Mouse (Mus musculus) kidney, adult 2 months (tissue): Measurements from ENCODE around the gene Rras2. TPM values are rescaled to one million over a fixed set of nuclear protein-coding genes. Genes with fewer than 3 reads are reported as not detected.

Source experiments
- DNase-seq: peaks from one replicate; pipeline ENCODE4 v3.0.0; 2021
- H3K27ac ChIP-seq: fragments of 200-500 bp; 2 replicates; pipeline ENCODE4 v1.5.1; 2012; ENCODE audit warnings: low read depth, low read length, control low read depth, inconsistent platforms; ENCODE audit not compliant: insufficient read depth
- H3K27me3 ChIP-seq: fragments of 200-500 bp; replicated peaks from 2 replicates; pipeline ENCODE4 v1.6.1; 2012; ENCODE audit warnings: mild to moderate bottlenecking, moderate library complexity, low read length, inconsistent platforms; ENCODE audit not compliant: control insufficient read depth, insufficient read depth
- H3K36me3 ChIP-seq: fragments of 200-500 bp; 2 replicates; pipeline ENCODE4 v1.6.1; 2012; ENCODE audit warnings: mild to moderate bottlenecking, moderate library complexity, low read length, inconsistent platforms; ENCODE audit not compliant: control insufficient read depth, insufficient read depth
- H3K4me1 ChIP-seq: fragments of 200-500 bp; 2 replicates; pipeline ENCODE4 v1.6.1; 2011; ENCODE audit warnings: low read length; ENCODE audit not compliant: control insufficient read depth, insufficient read depth
- H3K4me3 ChIP-seq: fragments of 200-500 bp; 2 replicates; pipeline ENCODE4 v1.5.1; 2011; ENCODE audit warnings: mild to moderate bottlenecking, low read depth, low read length, control low read depth; ENCODE audit not compliant: insufficient read depth
- CTCF ChIP-seq: fragments of 200-500 bp; conservative IDR thresholded peaks from 2 replicates; pipeline ENCODE4 v1.5.1; 2011; ENCODE audit warnings: low read depth, mild to moderate bottlenecking, control low read depth, low read length, moderate library complexity, mixed read lengths; ENCODE audit not compliant: insufficient read depth, insufficient read length
- POLR2A ChIP-seq: fragments of 200-500 bp; IDR thresholded peaks from one replicate; pipeline ENCODE4 v1.6.1; 2011; ENCODE audit warnings: low read depth, low read length, control low read depth
- WGBS: fragments of 180-500 bp; shearing (Covaris S2); methylation state at CpG from one replicate; pipeline ENCODE4 v1.1.7; 2018; 5-methylcytosine and 5-hydroxymethylcytosine counted together
- polyA plus RNA-seq: library from polyadenylated mRNA; depleted of rRNA; stranded (reverse); fragments of >200 nt; gene quantifications from 2 replicates; pipeline ENCODE4 v1.2.3, GENCODE M21; 2012

The Rras2 gene
- polyA plus RNA-seq, 1 experiment = 17.5 TPM

GRCm38 (mm10) chr7:114029596-114029995, 88.0 kb downstream of the Rras2 start:
- Histone ChIP-seq H3K36me3 (no peaks in the 10 kb centered on the region), H3K27me3 (no peaks in the 10 kb centered on the region), H3K27ac (no peak overlapping the region), H3K4me1 (peaks cover 3% of the 10 kb centered on the region; the same call in 1 of the 2 replicates), H3K4me3 (no peak overlapping the region)
- DNase-seq = peak; percentile 82
- WGBS = 47% methylated on average over 6 of the region's 6 CpGs
- TF ChIP-seq CTCF = no peak
- TF ChIP-seq POLR2A = no peak

DNA sequence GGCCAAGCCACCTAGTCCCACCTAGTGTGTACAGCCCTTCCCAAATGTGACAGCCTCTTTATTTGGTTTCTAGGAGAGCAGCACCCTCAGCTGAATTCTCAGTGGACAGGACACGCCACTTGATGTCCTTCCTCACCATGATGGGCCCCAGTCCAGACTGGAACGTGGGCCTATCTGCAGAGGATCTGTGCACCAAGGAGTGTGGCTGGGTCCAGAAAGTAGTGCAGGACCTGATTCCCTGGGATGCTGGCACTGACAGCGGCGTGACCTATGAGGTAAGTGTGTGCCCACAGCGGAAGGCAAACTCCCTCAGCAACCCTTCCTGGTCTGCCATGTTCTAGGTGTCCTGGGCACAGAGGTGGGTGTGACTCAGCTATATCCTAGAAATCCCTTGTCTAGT, 88.8 kb downstream of the Rras2 start:
- WGBS = 96% methylated on average over 5 of the region's 5 CpGs
- TF ChIP-seq POLR2A = no peak
- TF ChIP-seq CTCF = no peak
- no peaks in the 10 kb centered on the region for H3K27me3 ChIP-seq
- H3K4me1 ChIP-seq = peaks cover 3% of the 10 kb centered on the region; the same call in 1 of the 2 replicates
- no peak overlapping the region for H3K27ac ChIP-seq
- no peak overlapping the region for H3K4me3 ChIP-seq
- DNase-seq = no peak
- no peaks in the 10 kb centered on the region for H3K36me3 ChIP-seq

- Histone ChIP-seq H3K27me3 (no peaks in the 10 kb centered on the region), H3K4me1 (peaks cover 3% of the 10 kb centered on the region; the same call in 1 of the 2 replicates), H3K4me3 (no peak overlapping the region), H3K36me3 (no peaks in the 10 kb centered on the region), H3K27ac (no peak overlapping the region)
- no peak for TF ChIP-seq CTCF
- TF ChIP-seq POLR2A = no peak
- no peak for DNase-seq
- 89% methylated on average over 3 of the region's 3 CpGs for WGBS
Measured at GRCm38 (mm10) chr7:114027406-114027805, 90.2 kb downstream of the Rras2 start.

- Histone ChIP-seq H3K27ac (no peak overlapping the region), H3K27me3 (no peaks in the 10 kb centered on the region), H3K4me3 (no peak overlapping the region), H3K4me1 (peaks cover 3% of the 10 kb centered on the region; the same call in 1 of the 2 replicates), H3K36me3 (no peaks in the 10 kb centered on the region)
- DNase-seq = no peak
- TF ChIP-seq POLR2A = no peak
- TF ChIP-seq CTCF = no peak
- 85% methylated on average over 8 of the region's 8 CpGs for WGBS
Measured at GRCm38 (mm10) chr7:114026923-114027322, 90.7 kb downstream of the Rras2 start.

GRCm38 (mm10) chr7:114020704-114021093, 96.9 kb downstream of the Rras2 start:
- peak; percentile 87 for DNase-seq
- no peaks in the 10 kb centered on the region for H3K27me3 ChIP-seq

GRCm38 (mm10) chr7:114020057-114020703, 97.4 kb downstream of the Rras2 start:
- peak; percentile 57 for DNase-seq
- Histone ChIP-seq H3K27ac (no peak overlapping the region), H3K36me3 (no peaks in the 10 kb centered on the region), H3K27me3 (no peaks in the 10 kb centered on the region), H3K4me3 (peak overlapping the region; percentile 54), H3K4me1 (0 out of 2 replicates have a peak, but pooled peaks cover 3% of the 10 kb centered on the region)
- 3% methylated on average over 11 of the region's 11 CpGs for WGBS
- TF ChIP-seq CTCF (no peak), POLR2A (no peak)

More at GRCm38 (mm10) chr7:114020704-114021093, 96.9 kb downstream of the Rras2 start:
- Histone ChIP-seq H3K4me1 (0 out of 2 replicates have a peak, but pooled peaks cover 3% of the 10 kb centered on the region), H3K36me3 (no peaks in the 10 kb centered on the region), H3K4me3 (peak overlapping the region; percentile 54), H3K27ac (no peak overlapping the region)
- TF ChIP-seq CTCF = peak; percentile 80
- TF ChIP-seq POLR2A = no peak
- under 1% methylated on average over 11 of the region's 11 CpGs for whole genome bisulfite sequencing

DNA sequence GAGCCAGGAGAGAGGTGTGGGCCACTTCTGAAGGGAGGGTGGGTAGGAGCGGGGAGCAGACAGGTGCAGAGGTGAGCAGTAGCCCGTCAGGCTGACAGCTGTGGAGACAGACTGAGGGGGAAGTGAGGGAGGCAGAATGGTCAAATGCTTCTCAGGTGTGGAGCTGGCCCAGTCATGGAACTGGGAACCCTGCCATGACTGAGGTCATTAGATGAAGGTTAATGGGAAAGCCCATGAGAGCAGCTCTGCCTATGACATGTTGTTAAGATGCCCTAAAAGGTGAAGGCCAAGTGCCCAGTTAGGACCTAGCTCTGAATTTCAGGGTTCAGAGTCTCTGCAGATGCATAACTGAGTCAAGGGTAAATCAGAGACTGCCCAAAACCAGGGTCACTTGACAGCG, 98.7 kb downstream of the Rras2 start:
- H3K27me3 ChIP-seq = no peaks in the 10 kb centered on the region
- no peaks in the 10 kb centered on the region for H3K36me3 ChIP-seq
- H3K4me1 ChIP-seq = 0 out of 2 replicates have a peak, but pooled peaks cover 3% of the 10 kb centered on the region
- H3K27ac ChIP-seq = 0 out of 2 replicates have a peak overlapping the region, but pooled peaks have one; percentile 4
- 77% methylated on average over 3 of the region's 3 CpGs for WGBS
- peak; percentile 79 for DNase-seq
- TF ChIP-seq POLR2A = no peak
- TF ChIP-seq CTCF = no peak
- no peak overlapping the region for H3K4me3 ChIP-seq
